Mouse (Mus musculus) liver, embryonic 15.5 days (tissue): ENCODE data around the gene Cpm. TPM values are rescaled to one million over a fixed set of nuclear protein-coding genes. Genes with fewer than 3 reads are reported as not detected.
"Not testable (repeated sequence)": the region's sequence is repeated elsewhere in the genome, so short reads cannot be mapped to it uniquely, and the experiment has no call there.

Source experiments
- ATAC-seq: fragments of 200-750 bp; cut with Nextera tagmentation; 2 replicates; pipeline ENCODE4 v1.8.0; 2017; ENCODE audit warnings: moderate number of reproducible peaks, mild to moderate bottlenecking, moderate library complexity; ENCODE audit not compliant: insufficient read depth
- H3K27ac ChIP-seq: fragments of 300-500 bp; sonication (generic); replicated peaks from 2 replicates; pipeline ENCODE4 v1.5.1; 2015; ENCODE audit warnings: mild to moderate bottlenecking, inconsistent platforms
- H3K27me3 ChIP-seq: fragments of 300-500 bp; sonication (generic); 2 replicates; pipeline ENCODE4 v1.6.1; 2015; ENCODE audit warnings: mild to moderate bottlenecking, inconsistent platforms
- H3K36me3 ChIP-seq: fragments of 300-500 bp; sonication (generic); replicated peaks from 2 replicates; pipeline ENCODE4 v1.6.1; 2015; ENCODE audit warnings: moderate library complexity, mild to moderate bottlenecking, inconsistent platforms
- H3K4me1 ChIP-seq: fragments of 300-500 bp; sonication (generic); replicated peaks from 2 replicates; pipeline ENCODE4 v1.6.1; 2015; ENCODE audit warnings: inconsistent platforms
- H3K4me2 ChIP-seq: fragments of 300-500 bp; sonication (generic); 2 replicates; pipeline ENCODE4 v1.6.1; 2015; ENCODE audit warnings: moderate library complexity, mild to moderate bottlenecking, inconsistent platforms
- H3K4me3 ChIP-seq: fragments of 300-500 bp; sonication (generic); replicated peaks from 2 replicates; pipeline ENCODE4 v1.5.1; 2015; ENCODE audit warnings: mild to moderate bottlenecking, inconsistent platforms
- H3K9ac ChIP-seq: fragments of 300-500 bp; sonication (generic); 2 replicates; pipeline ENCODE4 v1.6.1; 2015; ENCODE audit warnings: moderate library complexity, mild to moderate bottlenecking, inconsistent platforms
- H3K9me3 ChIP-seq: fragments of 300-500 bp; sonication (generic); replicated peaks from 2 replicates; pipeline ENCODE4 v1.6.1; 2016; ENCODE audit warnings: inconsistent platforms
- WGBS: fragments of 180-500 bp; shearing (Covaris S2); methylation state at CpG from one replicate; pipeline ENCODE4 v1.1.7; 2015; ENCODE audit warnings: mixed read lengths; ENCODE audit not compliant: insufficient replicate concordance; 5-methylcytosine and 5-hydroxymethylcytosine counted together
- polyA plus RNA-seq: library from polyadenylated mRNA; unstranded; fragments of >200 nt; fragmentation: Nextera tagmentation; extraction: Ambion mirVana; gene quantifications from 2 replicates; pipeline ENCODE4 v1.2.1, GENCODE M21; 2015

Cpm gene
- polyA plus RNA-seq, 1 experiment from 2014 or later = 15.7 TPM

DNA sequence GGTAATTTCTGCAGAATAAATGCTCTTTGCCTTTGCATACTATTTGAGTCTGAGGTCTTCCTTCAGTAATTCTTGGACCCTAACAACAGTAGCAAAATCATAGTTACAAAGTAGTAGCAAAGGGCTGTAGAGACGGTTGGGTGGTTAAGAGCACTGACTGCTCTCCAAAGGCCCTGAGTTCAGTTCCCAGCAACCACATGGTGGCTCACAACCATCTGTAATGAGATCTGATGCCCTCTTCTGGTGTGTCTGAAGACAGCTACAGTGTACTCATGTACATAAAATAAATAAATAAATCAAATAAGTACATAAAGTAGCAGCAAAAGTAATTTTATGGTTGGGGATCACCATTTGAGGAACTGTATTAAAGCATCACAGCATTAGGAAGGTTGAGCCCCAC, 86.4 kb downstream of the Cpm start:
- not testable (repeated sequence) for H3K4me2 ChIP-seq, H3K9me3 ChIP-seq, H3K27ac ChIP-seq, H3K9ac ChIP-seq, ATAC-seq, H3K36me3 ChIP-seq, H3K27me3 ChIP-seq, H3K4me3 ChIP-seq
- H3K4me1 ChIP-seq = peaks cover 16% of the 10 kb centered on the region
- 82% methylated on average over 1 of the region's 1 CpGs for WGBS

DNA sequence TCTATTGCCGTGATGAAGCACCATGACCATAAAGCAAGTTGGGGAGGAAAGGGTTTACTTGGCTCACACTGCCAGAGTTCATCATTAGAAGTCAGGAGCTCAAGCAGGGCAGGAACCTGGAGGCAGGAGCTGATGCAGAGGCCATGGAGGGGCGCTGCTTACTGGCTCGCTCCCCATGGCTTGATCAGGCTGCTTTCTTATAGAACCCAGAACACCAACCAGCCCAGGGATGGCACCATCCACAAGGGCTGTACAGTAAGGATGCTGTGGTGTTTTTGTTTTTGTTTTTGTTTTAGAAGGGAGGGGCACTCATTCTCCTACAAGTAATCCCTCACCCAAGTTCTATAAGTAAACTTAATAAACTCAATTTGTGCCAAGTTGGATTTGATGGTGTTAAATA, 87.4 kb downstream of the Cpm start:
- no peak for ATAC-seq
- H3K36me3 ChIP-seq = no peaks in the 10 kb centered on the region
- H3K4me1 ChIP-seq = peaks cover 8% of the 10 kb centered on the region
- no peak overlapping the region for H3K27ac ChIP-seq
- no peak overlapping the region for H3K4me3 ChIP-seq
- no peaks in the 10 kb centered on the region for H3K27me3 ChIP-seq
- WGBS = 71% methylated on average over 3 of the region's 3 CpGs
- H3K9ac ChIP-seq = no peak overlapping the region
- no peak overlapping the region for H3K4me2 ChIP-seq
- no peaks in the 10 kb centered on the region for H3K9me3 ChIP-seq

DNA sequence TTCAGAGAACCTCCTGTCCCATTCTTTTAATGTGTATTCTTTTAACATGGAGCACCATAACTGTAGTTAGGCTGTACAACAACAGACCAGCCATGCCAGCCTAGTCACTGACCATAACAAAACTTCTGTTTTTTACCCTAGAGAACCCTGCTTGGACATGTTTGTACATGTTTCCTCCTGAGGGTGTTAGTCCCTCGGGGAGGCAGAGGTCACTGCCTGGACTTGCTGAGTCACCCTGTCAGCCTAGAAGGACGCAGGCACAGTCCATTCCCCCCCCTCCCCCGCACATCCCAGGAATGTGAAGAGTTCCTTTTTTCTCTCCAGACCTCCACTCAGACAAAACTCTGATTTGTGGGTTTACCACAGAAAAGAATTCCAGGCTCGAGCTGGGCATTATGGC, 88.3 kb downstream of the Cpm start:
- Histone ChIP-seq H3K36me3 (no peaks in the 10 kb centered on the region), H3K9me3 (no peaks in the 10 kb centered on the region), H3K9ac (no peak overlapping the region), H3K27ac (no peak overlapping the region), H3K4me1 (no peaks in the 10 kb centered on the region; the same call in 1 of the 2 replicates), H3K27me3 (no peaks in the 10 kb centered on the region), H3K4me2 (no peak overlapping the region), H3K4me3 (no peak overlapping the region)
- WGBS = 10% methylated on average over 4 of the region's 4 CpGs
- peak; percentile 42; the same call in 1 of the 2 replicates for ATAC-seq

DNA sequence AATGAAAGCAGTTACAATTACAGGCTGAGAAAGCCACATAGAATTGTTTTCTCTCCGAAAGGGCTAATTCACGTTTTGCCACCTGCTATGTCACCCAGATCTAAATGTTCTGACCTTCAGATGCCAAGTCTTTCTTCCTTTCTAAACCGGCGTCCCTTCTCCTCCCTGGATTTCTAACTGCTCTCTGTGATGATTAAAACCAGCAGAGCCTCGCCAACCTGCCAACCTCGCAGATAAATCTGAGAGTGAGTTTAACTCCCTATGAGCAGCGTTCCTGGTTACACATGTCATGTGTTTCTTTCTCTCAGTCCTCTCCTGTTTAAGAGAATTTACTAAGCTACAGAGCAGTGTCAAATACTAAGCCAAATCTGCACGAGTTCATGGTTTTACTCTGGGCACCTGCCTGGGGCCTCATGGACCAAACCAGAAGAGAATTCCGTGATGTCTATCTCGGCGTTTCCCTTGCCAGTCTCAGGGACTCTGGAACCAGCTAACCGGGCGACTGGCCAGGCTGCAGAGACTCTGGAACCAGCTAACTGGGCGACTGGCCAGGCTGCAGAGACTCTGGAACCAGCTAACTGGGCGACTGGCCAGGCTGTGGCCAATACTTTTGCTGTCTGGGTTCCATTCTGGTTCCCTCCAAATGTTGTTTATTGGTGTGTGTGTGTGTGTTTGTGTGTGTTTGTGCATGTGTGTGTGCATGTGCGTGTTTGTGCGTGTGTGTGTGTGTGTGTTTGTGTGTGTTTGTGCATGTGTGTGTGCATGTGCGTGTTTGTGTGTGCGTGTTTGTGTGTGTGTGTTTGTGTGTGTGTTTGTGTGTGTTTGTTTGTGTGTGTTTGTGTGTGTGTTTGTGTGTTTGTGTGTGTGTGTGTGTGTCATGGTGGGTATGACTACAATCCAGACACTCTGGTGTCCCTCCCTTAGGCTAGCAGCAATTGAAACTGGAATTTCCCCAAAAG, 89.1 kb downstream of the Cpm start:
- Histone ChIP-seq H3K27ac (peak overlapping the region; percentile 6; the same call in 1 of the 2 replicates), H3K9ac (no peak overlapping the region), H3K4me1 (no peaks in the 10 kb centered on the region; the same call in 1 of the 2 replicates), H3K4me2 (no peak overlapping the region), H3K4me3 (no peak overlapping the region), H3K9me3 (no peaks in the 10 kb centered on the region), H3K36me3 (no peaks in the 10 kb centered on the region), H3K27me3 (no peaks in the 10 kb centered on the region)
- 59% methylated on average over 19 of the region's 19 CpGs for WGBS
- ATAC-seq = no peak

DNA sequence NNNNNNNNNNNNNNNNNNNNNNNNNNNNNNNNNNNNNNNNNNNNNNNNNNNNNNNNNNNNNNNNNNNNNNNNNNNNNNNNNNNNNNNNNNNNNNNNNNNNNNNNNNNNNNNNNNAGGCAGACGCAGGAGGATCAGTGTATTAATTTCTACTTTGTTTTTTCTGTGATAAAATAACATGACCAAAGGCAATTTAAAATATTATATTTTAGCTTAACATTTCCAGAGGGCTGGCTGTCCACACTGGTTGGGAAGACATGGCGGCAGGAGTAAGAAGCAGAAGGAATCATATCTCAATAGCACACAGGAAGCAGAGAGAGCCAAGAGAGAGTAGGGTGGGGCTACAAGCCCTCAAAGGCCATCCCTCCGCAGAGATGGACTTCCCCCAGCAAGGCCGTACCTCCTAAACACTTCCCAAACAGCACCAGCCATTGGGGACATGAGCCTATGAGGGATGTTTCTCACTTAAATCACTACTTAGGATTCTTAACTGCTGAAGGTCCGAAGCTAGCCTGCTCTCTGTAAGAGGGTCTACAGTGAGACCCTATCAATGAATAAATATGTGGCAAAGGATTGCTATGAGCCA, 94.9 kb downstream of the Cpm start:
- no peaks in the 10 kb centered on the region for H3K4me1 ChIP-seq
- no peak overlapping the region for H3K9ac ChIP-seq
- no peaks in the 10 kb centered on the region for H3K27me3 ChIP-seq
- no peak overlapping the region for H3K4me2 ChIP-seq
- no peaks in the 10 kb centered on the region for H3K36me3 ChIP-seq
- H3K4me3 ChIP-seq = no peak overlapping the region
- 47% methylated on average over 5 of the region's 5 CpGs for WGBS
- no peak overlapping the region for H3K27ac ChIP-seq
- no peak for ATAC-seq
- no peaks in the 10 kb centered on the region for H3K9me3 ChIP-seq

DNA sequence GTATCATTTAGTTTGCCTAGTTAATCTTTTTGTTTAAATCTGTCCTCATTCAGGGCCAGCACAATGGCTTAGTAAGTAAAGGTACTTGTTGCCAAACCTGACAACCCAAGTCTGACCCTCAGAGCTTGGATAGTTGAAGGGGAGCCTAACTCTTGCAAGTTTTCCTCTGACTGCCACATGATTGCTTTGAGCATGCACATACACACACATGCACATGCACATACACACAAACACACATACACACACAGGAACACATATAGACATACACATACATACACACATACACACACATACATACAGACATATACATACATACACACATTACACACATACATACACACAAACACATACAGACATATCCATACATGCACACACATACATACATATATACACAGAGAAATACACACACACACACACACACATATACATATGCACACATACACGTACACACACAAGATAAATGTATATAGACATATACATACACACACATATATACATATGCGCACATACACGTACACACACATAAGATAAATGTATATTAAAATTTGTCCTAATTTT, 95.6 kb downstream of the Cpm start:
- H3K4me2 ChIP-seq = no peak overlapping the region
- no peak overlapping the region for H3K9ac ChIP-seq
- no peaks in the 10 kb centered on the region for H3K9me3 ChIP-seq
- no peaks in the 10 kb centered on the region for H3K4me1 ChIP-seq
- no peaks in the 10 kb centered on the region for H3K36me3 ChIP-seq
- no peak overlapping the region for H3K27ac ChIP-seq
- no peaks in the 10 kb centered on the region for H3K27me3 ChIP-seq
- no peak overlapping the region for H3K4me3 ChIP-seq
- ATAC-seq = no peak
- whole genome bisulfite sequencing = 79% methylated on average over 3 of the region's 3 CpGs

DNA sequence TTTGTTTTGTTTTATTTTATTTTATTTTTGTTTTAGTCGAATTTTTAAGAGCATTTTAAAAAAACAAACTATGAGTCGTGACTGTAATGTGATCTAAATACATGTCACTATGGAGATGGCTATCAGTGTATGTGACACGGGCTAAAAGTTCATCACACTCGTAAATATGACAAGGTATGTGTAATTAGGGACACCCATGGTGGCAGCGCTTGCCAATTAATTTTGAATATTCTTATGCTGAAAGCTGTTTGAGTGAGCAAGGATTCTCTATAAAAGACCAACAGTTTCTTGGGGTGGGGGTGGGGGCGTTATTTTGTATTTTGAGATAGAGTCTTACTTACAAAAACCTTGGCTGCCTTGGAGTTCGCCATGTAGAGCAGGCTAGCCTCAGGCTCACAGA, 96.4 kb downstream of the Cpm start:
- no peak overlapping the region for H3K4me2 ChIP-seq
- no peak overlapping the region for H3K4me3 ChIP-seq
- no peaks in the 10 kb centered on the region for H3K9me3 ChIP-seq
- 58% methylated on average over 7 of the region's 7 CpGs for WGBS
- no peak overlapping the region for H3K9ac ChIP-seq
- no peaks in the 10 kb centered on the region for H3K27me3 ChIP-seq
- H3K27ac ChIP-seq = no peak overlapping the region
- H3K4me1 ChIP-seq = peaks cover 2% of the 10 kb centered on the region; the same call in 1 of the 2 replicates
- H3K36me3 ChIP-seq = no peaks in the 10 kb centered on the region
- no peak for ATAC-seq

DNA sequence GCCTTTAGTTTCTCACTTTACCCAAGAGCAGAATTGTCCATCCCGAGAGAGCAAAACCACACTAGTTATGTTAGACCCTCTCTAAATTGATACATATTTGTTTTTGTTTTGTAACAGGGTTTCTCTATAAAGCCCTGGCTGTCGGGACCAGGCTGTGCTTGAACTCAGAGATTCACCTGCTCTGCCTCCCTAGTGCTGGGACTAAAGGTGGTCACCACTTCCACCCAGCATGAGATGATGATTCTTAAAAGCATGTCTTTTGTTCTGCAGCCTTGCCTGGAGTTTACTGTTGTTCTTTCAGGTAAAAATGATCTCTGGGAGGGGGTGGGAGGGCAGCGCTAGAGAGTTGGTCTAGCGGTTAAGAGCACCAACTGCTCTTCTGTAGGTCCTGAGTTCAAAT, 97.0 kb downstream of the Cpm start:
- H3K9ac ChIP-seq = no peak overlapping the region
- no peaks in the 10 kb centered on the region for H3K27me3 ChIP-seq
- H3K4me2 ChIP-seq = no peak overlapping the region
- H3K9me3 ChIP-seq = no peaks in the 10 kb centered on the region
- H3K36me3 ChIP-seq = no peaks in the 10 kb centered on the region
- H3K27ac ChIP-seq = no peak overlapping the region
- peaks cover 8% of the 10 kb centered on the region for H3K4me1 ChIP-seq
- WGBS = 77% methylated on average over 4 of the region's 4 CpGs
- no peak overlapping the region for H3K4me3 ChIP-seq
- no peak for ATAC-seq

DNA sequence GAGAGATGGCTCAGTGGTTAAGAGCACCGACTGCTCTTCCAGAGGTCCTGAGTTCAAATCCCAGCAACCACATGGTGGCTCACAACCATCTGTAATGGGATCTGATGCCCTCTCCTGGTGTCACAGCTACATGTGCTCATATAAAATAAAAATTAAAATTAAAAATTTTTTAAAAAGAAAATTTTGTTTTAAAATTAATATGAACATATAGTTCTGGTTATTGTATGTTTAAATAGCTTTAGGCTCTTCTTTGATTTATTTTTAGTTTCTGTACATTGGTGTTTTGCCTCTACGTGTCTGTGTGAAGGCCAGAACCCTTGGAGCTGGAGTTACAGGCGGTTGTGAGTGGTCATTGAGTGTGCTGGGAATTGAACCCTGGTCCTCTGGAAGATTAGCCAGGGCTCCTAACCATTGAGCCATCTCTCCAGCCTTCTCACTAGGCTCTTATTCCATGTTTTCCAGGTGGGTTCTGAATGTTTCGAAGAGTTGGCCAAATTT, 97.6 kb downstream of the Cpm start:
- Histone ChIP-seq H3K4me1 (peaks cover 14% of the 10 kb centered on the region), H3K9ac (no peak overlapping the region), H3K4me2 (no peak overlapping the region), H3K4me3 (no peak overlapping the region), H3K27ac (no peak overlapping the region), H3K9me3 (no peaks in the 10 kb centered on the region), H3K36me3 (no peaks in the 10 kb centered on the region), H3K27me3 (no peaks in the 10 kb centered on the region)
- no peak for ATAC-seq
- 69% methylated on average over 4 of the region's 4 CpGs for WGBS

DNA sequence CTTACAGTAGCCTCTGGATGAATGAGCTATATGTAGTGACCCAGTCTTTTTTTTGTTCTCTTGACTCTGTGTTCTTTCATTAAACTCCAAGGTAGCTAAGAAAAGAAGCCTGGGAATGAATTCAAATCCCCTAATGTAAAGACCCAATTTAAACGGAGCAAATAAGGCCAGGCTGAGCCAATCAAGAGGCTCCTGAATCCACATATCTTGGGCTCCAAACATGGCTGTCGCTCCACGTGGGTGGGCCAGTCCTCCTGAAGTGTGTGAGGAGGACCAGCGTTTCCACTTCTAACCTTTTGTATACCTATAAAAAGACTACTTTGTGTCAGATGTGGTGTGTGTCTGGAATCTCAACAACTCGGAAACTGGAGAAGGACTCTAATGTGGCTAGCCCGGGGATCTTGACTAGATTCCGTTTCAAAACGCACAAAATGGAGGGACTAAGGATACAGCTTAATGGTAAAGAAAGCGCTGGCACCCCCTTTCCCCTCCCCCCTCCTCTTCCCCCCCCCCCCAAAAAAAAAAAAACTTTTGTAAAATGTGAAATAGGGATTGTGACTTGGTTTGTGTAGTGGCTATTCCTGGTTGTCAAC, 98.3 kb downstream of the Cpm start:
- Histone ChIP-seq H3K4me3 (no peak overlapping the region), H3K4me1 (peaks cover 21% of the 10 kb centered on the region), H3K36me3 (no peaks in the 10 kb centered on the region), H3K4me2 (no peak overlapping the region), H3K27ac (no peak overlapping the region), H3K9me3 (no peaks in the 10 kb centered on the region), H3K9ac (no peak overlapping the region), H3K27me3 (no peaks in the 10 kb centered on the region)
- ATAC-seq = no peak
- WGBS = 71% methylated on average over 9 of the region's 9 CpGs

DNA sequence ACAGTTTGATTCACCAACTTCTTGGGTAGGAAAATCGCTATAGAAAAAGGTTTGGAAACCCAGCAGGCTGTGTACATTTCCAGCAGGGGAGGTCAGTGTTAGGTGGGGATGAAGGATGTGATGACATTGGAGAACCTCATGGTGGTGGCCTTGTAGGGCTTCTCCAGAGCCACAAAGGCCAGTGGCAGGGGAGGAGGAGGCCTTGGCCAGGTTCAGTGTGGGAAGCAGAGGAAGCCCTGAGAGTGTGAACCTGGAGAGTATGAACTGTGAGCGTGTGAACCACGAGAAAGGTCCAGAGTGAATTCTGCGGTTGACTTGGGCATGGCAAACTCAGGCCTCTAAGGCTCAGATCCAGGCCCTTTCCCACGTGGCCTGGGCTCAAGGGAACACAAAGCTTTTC, 99.3 kb downstream of the Cpm start:
- H3K27me3 ChIP-seq = no peaks in the 10 kb centered on the region
- no peaks in the 10 kb centered on the region for H3K36me3 ChIP-seq
- 72% methylated on average over 5 of the region's 5 CpGs for WGBS
- H3K9me3 ChIP-seq = no peaks in the 10 kb centered on the region
- H3K4me3 ChIP-seq = no peak overlapping the region
- no peak overlapping the region for H3K4me2 ChIP-seq
- peaks cover 31% of the 10 kb centered on the region for H3K4me1 ChIP-seq
- no peak for ATAC-seq
- H3K27ac ChIP-seq = no peak overlapping the region
- no peak overlapping the region for H3K9ac ChIP-seq
